Mouse (Mus musculus): ENCODE measurements around the gene Snx22. TPM values are rescaled to one million over a fixed set of nuclear protein-coding genes. Genes with fewer than 3 reads are reported as not detected.

The Snx22 gene
- total RNA-seq, 2 experiments from 2014 or later: 1.3 to 2.9 TPM

Other genes starting within 250 kb of the Snx22 start
- 10 to 100 TPM; 46.5 to 52.7 TPM for gene Zfp609, start 242.2 kb downstream of the Snx22 start, total RNA-seq (2021)
- gene Pclaf, start 179.5 kb downstream of the Snx22 start, total RNA-seq (2021): 10 to 100 TPM; 32.7 to 40.6 TPM
- gene Trip4, start 160.9 kb downstream of the Snx22 start, total RNA-seq (2021): 10 to 100 TPM; 40.0 to 40.7 TPM
- gene Csnk1g1, start 160.8 kb downstream of the Snx22 start, total RNA-seq (2021): 10 to 100 TPM; 30.3 to 33.1 TPM
- gene Ppib, start 9.5 kb downstream of the Snx22 start, total RNA-seq (2021): 100 to 1,000 TPM; 441 to 449 TPM
- 100 to 1,000 TPM; 107 to 111 TPM for gene Snx1, start 56.9 kb upstream of the Snx22 start, total RNA-seq (2021)
- 100 to 1,000 TPM; 103 TPM for gene Ciao2a, start 56.9 kb upstream of the Snx22 start, total RNA-seq (2021)
- 1 to 10 TPM; 7.6 to 9.7 TPM for gene Dapk2, start 88.5 kb upstream of the Snx22 start, total RNA-seq (2021)